ENCODE assay signal across 8 mouse cellular contexts in genomic region chr2:19656436-19656835, GRCm38 (mm10). TPM values are rescaled to one million over a fixed set of nuclear protein-coding genes. Genes with fewer than 3 reads are reported as not detected.
DNase-seq lines count a peak whose midpoint lies in the region; ATAC-seq lines count a peak whose summit lies in the region.

No protein-coding gene starts in this region.

- no peak for ATAC-seq in lung, embryonic 15.5 days (ENCODE audit: borderline replicate concordance, extremely low read depth, low FRiP score, low TSS enrichment)
- no peak for ATAC-seq in forebrain, embryonic 14.5 days
- ATAC-seq in stomach, embryonic 14.5 days (ENCODE audit: insufficient number of reproducible peaks, insufficient read depth, low FRiP score, low read depth) = no peak

- no peaks in the 10 kb centered on the region for H3K36me3 ChIP-seq in lung, embryonic 15.5 days
- no peaks in the 10 kb centered on the region for H3K36me3 ChIP-seq in forebrain, embryonic 14.5 days (ENCODE audit: control insufficient read depth, insufficient read depth, low read length)
- H3K36me3 ChIP-seq in stomach, embryonic 14.5 days (ENCODE audit: control insufficient read depth, insufficient read depth, low read length) = no peaks in the 10 kb centered on the region

- H3K27me3 ChIP-seq in lung, embryonic 15.5 days = no peaks in the 10 kb centered on the region
- H3K27me3 ChIP-seq in forebrain, embryonic 14.5 days (replicated peaks; ENCODE audit: control insufficient read depth, insufficient read depth, low read length) = peaks cover 13% of the 10 kb centered on the region; the same call in 1 of the 2 replicates
- no peaks in the 10 kb centered on the region for H3K27me3 ChIP-seq in stomach, embryonic 14.5 days (ENCODE audit: control insufficient read depth, insufficient read depth, low read length)

- no peak overlapping the region for H3K27ac ChIP-seq in lung, embryonic 15.5 days
- no peak overlapping the region for H3K27ac ChIP-seq in forebrain, embryonic 14.5 days (ENCODE audit: low read depth, low read length)
- H3K27ac ChIP-seq in stomach, embryonic 14.5 days (ENCODE audit: low read length) = no peak overlapping the region

- no peak for DNase-seq in lung, postnatal 10 days
- DNase-seq in forebrain, embryonic 14.5 days (ENCODE audit: low spot score) = peak; percentile 28
- DNase-seq in kidney, postnatal 4 days = peak; percentile 4 to 7
- DNase-seq in adrenal gland, adult 2 months = no peak
- no peak for DNase-seq in left cerebral cortex, adult 8-10 months (ENCODE audit: low spot score in 2 of 2)
- DNase-seq in adrenal gland, adult 8-10 months = no peak

- peak overlapping the region; percentile 63 for H3K4me2 ChIP-seq in lung, embryonic 15.5 days
- peak overlapping the region; percentile 75; the same call in 1 of the 2 replicates for H3K4me2 ChIP-seq in forebrain, embryonic 14.5 days (ENCODE audit: low read length)
- peak overlapping the region; percentile 76 for H3K4me2 ChIP-seq in stomach, embryonic 14.5 days (replicated peaks; ENCODE audit: low read depth, low read length)

- peak overlapping the region; percentile 89 for H3K4me3 ChIP-seq in lung, embryonic 15.5 days
- H3K4me3 ChIP-seq in forebrain, embryonic 14.5 days (ENCODE audit: low read depth, low read length) = no peak overlapping the region
- H3K4me3 ChIP-seq in stomach, embryonic 14.5 days (ENCODE audit: low read depth, low read length) = no peak overlapping the region

- H3K4me1 ChIP-seq in lung, embryonic 15.5 days = peaks cover 15% of the 10 kb centered on the region; the same call in 1 of the 2 replicates
- H3K4me1 ChIP-seq in forebrain, embryonic 14.5 days (ENCODE audit: control insufficient read depth, insufficient read depth, low read length) = peaks cover 16% of the 10 kb centered on the region
- no peaks in the 10 kb centered on the region; the same call in 1 of the 2 replicates for H3K4me1 ChIP-seq in stomach, embryonic 14.5 days (ENCODE audit: control insufficient read depth, insufficient read depth, low read length)

- no peak overlapping the region for H3K9ac ChIP-seq in lung, embryonic 15.5 days
- no peak overlapping the region for H3K9ac ChIP-seq in forebrain, embryonic 14.5 days (ENCODE audit: low read length)
- no peak overlapping the region for H3K9ac ChIP-seq in stomach, embryonic 14.5 days (replicated peaks; ENCODE audit: low read depth, low read length)

- H3K9me3 ChIP-seq in lung, embryonic 15.5 days = no peaks in the 10 kb centered on the region
- no peaks in the 10 kb centered on the region for H3K9me3 ChIP-seq in forebrain, embryonic 14.5 days (replicated peaks; ENCODE audit: control insufficient read depth, low read length)
- H3K9me3 ChIP-seq in stomach, embryonic 14.5 days (ENCODE audit: control insufficient read depth, low read depth, low read length) = no peaks in the 10 kb centered on the region

- 29% methylated on average over 5 of the region's 5 CpGs for WGBS in lung, embryonic 15.5 days
- whole genome bisulfite sequencing in forebrain, embryonic 14.5 days = 11% methylated on average over 5 of the region's 5 CpGs
- WGBS in stomach, embryonic 14.5 days = 26% methylated on average over 5 of the region's 5 CpGs

RNA-seq across cellular contexts. Expression of gene Otud1, which starts 1.1 kb away (rescaled TPM):
- 6.1 and 6.2 TPM in 2 replicates for polyA plus RNA-seq in lung, embryonic 15.5 days (2015; fragmentation: Nextera tagmentation; extraction: Ambion mirVana)
- polyA plus RNA-seq in forebrain, embryonic 14.5 days (2014; fragmentation: Nextera tagmentation; extraction: Ambion mirVana) = 1.7 and 1.8 TPM in 2 replicates
- polyA plus RNA-seq in stomach, embryonic 14.5 days (2014; fragmentation: Nextera tagmentation; extraction: Ambion mirVana) = 2.4 and 2.9 TPM in 2 replicates
- total RNA-seq in adrenal gland, adult 2 months (2021) = 1 to 10 TPM; 6.8 to 7.2 TPM
- 18.9 and 27.3 TPM in 2 replicates for polyA plus RNA-seq in adrenal gland, adult 2 months (2012; rRNA removed)
- 10 to 100 TPM; 16.2 to 21.9 (median 20.7) TPM for total RNA-seq in left cerebral cortex, adult 8-10 months (2022)
- total RNA-seq in adrenal gland, adult 8-10 months (2022) = 10 to 100 TPM in 1 of 4 experiments, 1 to 10 TPM in 3; 7.1 to 10.7 (median 8.1) TPM

Comparison
In these comparisons a context has a peak if more than half of its experiments do, and no peak if none do; other contexts are left out.
1. DNase-seq: peak in forebrain, embryonic 14.5 days (single experiment) and kidney, postnatal 4 days (2 of 2); none in lung, postnatal 10 days (single experiment), adrenal gland, adult 2 months (single experiment), left cerebral cortex, adult 8-10 months (0 of 2) and adrenal gland, adult 8-10 months (single experiment).
2. Peak in every context shown above with its lines, with median percentiles within 50 percentile points of each other: H3K4me2 ChIP-seq.